Mouse (Mus musculus) retina, adult 2 months (tissue): ENCODE measurements at regions not wholly inside any gene's neighbourhood (a gene's known extent, or its start where the extent isn't known, plus 50 kb on each side); places are given as distances from the start of the nearest gene placed in this dataset.

ENCODE experiments used
- DNase-seq: peaks from one replicate; pipeline ENCODE4 v3.0.0-alpha.2; 2012; ENCODE audit warnings: low read depth, low spot score

- DNase-seq, result no peak
These were observed 59.0 kb upstream of the Ntm start for GRCm38 (mm10) chr9:30021981-30022380.

DNA sequence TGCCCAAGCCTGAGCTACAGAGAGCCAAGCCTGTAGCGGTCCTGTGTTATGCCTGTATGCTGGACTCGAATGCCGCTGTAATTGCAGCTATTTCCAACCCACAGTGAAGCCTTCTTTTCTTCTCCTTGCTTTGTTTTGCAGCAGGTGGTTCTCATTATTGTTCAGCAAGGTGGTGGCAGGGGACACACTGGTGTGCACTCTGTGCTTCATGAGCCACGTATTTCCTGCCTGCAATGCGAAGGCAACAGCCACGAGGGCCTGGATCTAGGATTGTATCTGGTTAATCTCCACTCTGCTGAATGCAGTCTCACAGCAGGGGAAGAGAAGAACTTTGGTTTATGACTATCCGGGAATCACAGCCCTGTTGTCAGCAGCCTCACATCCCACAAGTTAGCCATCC is 62.3 kb upstream of the Ntm start:
- DNase-seq, result no peak

DNA sequence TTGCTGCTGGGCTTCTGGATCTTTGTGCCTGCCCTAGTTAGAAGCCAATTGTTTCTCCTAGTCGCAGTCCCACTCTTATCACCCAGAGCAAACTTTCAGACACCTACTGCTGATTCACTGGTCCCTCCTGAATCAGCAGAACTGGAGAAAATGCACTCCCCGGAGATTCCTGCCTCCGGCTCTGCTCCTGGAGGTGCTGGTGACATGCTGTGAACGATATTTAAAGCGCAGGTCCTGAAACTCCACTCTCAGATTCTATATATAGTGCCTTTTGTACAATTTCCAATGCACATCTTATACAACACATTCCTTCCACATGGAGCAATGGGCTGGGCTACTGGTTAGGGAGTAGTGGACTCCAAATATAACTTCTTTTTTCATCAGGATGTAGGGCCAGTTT is 64.0 kb upstream of the Ntm start:
- DNase-seq, result no peak

- no peak for DNase-seq
These were observed 77.5 kb upstream of the Ntm start for GRCm38 (mm10) chr9:30040396-30040795.

DNA sequence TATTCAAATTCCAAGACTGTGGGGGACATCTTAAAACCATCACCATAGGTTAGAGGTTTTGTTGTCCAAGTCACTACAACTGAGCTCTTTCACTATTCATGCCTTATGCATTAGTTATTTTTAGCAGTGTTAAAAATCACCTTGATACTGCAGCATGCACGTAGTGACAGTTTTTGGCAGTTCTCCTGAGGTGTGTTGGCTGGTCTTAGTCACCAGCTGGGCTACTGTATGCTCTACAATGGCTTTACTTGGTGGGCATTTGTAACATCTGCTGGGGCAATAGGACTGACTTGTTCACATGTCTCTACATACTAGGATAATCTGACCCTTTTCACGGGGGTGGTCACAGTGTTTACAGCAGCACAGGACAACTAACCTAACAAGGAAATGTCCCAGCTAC is 101.6 kb upstream of the Ntm start:
- no peak for DNase-seq

DNA sequence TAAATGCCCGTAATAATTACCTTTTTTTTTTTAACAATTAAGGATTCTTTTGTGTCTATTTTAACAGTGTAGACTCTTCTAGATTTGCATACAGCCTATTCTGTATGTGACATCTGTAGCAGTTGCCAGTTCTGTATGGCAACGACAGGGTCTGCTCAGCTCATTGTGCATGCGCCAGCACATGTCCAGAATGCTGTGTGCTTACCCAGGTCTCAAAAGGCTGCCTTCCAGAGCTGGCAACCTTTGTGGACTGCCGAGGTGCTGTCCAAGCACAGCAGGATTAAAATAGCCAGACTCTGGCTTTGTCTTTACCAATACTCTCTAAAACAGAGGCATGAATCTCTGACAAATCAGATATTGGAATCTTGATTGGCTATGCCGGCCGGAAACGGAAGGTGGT is 105.0 kb upstream of the Ntm start:
- DNase-seq, result no peak

GRCm38 (mm10) chr9:30075233-30075632 is 112.3 kb upstream of the Ntm start:
- no peak for DNase-seq

- no peak for DNase-seq
These were observed 113.1 kb upstream of the Ntm start for GRCm38 (mm10) chr9:30076006-30076405.

- DNase-seq, result no peak
These were observed 113.5 kb upstream of the Ntm start for GRCm38 (mm10) chr9:30076482-30076881.

GRCm38 (mm10) chr9:30101942-30102341 is 139.0 kb upstream of the Ntm start:
- no peak for DNase-seq

- no peak for DNase-seq
These were observed 159.4 kb upstream of the Ntm start for GRCm38 (mm10) chr9:30122371-30122770.

GRCm38 (mm10) chr9:30129151-30129550 is 166.2 kb upstream of the Ntm start:
- DNase-seq, result no peak

DNA sequence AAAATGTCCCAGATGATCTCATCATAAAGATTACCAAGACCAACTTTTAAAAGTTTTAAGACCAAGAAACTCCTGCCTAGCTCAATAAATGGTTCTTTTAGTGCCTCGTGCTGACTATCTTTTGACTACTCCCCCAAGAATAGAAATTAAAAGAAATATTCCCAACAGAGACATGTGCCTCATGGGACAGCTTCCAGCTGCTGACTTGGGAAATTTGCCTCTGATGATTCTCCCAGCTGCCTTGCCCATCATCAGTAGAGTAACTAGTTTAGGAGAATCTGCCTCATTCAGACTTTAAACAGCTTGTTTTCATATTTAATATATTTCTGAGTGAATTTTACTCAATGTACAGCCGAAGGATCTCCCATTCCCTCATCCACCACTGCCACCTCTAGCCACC is 168.7 kb upstream of the Ntm start:
- no peak for DNase-seq

- no peak for DNase-seq
These were observed 171.4 kb upstream of the Ntm start for GRCm38 (mm10) chr9:30134303-30134702.

DNA sequence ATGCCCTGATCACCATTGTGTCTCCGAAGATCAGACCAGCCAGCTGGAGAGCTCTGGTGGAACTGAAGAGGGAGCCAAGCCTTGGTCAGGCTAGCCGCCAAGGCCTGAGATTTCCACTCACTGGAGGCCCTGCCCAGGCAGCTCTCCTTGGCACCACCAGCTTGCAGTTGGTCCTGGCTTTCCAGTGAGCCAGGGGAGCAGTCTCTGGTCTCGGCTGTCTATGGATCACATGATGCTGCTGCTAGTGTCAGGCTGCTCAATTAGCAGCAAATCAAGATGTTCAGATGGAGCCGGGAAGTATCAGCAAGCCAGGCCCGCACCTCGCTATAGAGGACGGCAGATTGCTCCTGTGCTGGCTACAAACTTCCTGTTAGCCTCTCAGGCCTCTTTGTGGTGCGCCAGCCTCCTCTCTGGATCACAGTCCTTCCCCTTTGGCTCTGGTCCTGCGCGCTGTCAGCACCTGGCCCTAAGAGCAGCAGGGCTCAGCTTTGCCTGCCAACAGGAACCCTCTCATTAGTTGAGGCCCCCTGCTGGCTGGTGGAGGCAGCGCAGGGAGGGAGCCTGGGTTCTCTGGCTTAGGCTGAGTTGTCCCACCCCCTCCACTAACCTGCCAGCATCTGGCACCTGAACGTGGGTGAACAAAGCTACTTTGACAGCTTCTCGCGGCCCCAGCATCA is 174.8 kb upstream of the Ntm start:
- DNase-seq, result peak; percentile 28

GRCm38 (mm10) chr9:30140188-30140587 is 177.2 kb upstream of the Ntm start:
- DNase-seq, result peak; percentile 6

DNA sequence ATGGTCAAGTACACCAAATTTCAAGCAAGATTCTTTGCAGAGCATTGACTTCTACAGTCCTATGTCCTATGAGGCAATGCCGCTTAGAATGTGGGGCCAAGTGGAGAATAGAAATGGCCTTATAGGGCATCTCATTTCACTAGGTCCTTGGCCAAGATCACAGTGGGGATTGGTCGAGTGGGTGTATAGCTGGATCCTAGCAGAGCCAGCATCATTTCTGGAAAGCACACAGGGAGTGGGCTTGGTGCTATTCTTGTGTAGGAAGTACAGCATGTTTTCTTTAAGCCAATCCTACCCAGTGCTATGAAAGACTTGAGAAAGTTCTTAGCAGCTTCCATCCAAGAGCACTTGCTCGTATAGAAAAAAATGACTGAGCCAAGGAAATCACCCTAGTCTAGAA is 178.2 kb upstream of the Ntm start:
- no peak for DNase-seq

DNA sequence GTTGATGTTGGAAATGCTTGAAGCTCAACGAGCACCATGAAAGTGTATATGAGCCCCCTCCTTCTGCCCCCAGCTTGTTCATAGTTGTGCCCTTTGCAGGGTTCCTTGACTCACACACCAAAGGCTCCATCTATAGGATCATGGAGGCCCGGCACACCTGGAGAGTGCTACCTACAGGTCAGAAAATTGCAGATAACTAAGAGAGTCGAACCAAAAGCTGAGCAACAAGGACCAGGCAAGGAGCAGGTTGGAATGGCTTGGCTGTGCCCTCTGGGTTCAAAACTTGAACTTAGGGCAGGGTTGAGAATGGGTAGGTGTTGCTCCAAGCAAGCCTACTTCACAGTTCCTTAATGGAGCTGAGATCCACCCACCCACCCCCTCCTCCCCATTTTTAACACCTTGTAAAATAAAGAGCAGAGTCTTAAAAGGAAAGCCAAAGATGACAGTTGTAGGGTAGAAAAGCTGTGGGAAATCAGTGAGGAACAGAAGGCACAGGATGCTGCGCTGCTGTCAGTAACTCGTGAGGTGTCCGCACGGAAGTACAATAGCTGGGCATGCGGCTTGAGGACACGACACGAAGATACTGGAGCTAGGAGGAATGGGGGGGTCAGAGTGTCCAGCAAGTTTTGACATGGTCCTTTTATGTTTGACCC is 180.0 kb upstream of the Ntm start:
- no peak for DNase-seq

DNA sequence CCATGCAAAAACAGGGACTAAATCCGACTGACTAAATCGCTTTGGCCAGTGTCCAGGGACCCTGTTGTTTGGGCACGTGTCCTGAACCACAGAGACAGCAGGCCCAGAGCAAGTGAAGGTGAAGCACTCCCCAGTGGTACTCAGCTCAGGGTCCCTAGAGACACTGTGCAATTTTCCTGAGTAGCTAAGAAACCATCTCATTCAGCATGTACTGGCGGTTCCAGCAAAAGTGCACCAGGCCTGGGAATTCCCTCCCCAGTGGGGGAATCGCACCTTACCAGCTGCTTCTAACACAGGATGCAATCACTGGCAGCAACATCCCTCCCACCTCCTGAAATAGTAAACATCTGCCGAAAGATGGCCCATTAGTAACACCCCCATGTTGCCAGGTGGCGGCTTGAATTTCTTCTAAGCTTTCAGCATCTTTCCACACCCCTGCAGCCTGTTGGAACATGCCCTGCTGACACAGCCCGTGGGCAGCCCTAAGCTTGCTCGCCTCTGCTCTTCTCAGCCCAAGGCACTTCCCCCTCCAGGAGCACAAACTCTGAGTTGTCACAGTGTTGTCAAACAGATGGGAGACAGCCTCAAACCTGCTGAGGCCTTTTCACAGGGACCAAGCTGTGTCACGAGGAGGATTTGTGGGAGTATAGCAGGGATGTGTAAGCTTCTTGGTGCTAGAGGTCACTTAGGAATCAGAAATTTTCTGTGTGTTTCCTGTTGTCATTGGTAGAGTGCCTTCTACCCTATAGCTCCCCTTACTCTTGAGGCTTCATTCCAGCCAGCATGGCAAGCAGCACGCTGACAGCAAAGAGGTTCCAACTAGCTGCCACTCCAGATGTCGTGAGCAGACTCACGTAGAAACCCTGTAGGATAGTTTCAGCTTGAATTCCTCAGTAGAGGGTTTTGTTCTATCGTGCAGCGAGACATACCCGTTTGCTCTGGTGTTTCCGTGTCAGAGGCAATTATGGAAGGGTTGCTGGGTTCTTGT is 186.8 kb upstream of the Ntm start:
- no peak for DNase-seq

- no peak for DNase-seq
These were observed 188.2 kb upstream of the Ntm start for GRCm38 (mm10) chr9:30151173-30151572.

- DNase-seq, result no peak
These were observed 203.4 kb upstream of the Ntm start for GRCm38 (mm10) chr9:30166235-30166752.

GRCm38 (mm10) chr9:30167223-30167622 is 204.3 kb upstream of the Ntm start:
- DNase-seq, result no peak
